Mouse (Mus musculus) stomach, postnatal 0 days (tissue): ENCODE measurements around the gene Slc34a3. TPM values are rescaled to one million over a fixed set of nuclear protein-coding genes. Genes with fewer than 3 reads are reported as not detected.

ENCODE experiments used
- ATAC-seq: fragments of 200-750 bp; cut with Nextera tagmentation; 2 replicates; pipeline ENCODE4 v1.8.0; 2017; ENCODE audit not compliant: low FRiP score, low TSS enrichment
- DNase-seq: peaks from one replicate; pipeline ENCODE4 v3.0.0-alpha.2; 2016; ENCODE audit warnings: low spot score
- H3K27ac ChIP-seq: fragments of 300-500 bp; sonication (generic); replicated peaks from 2 replicates; pipeline ENCODE4 v1.5.1; 2014; ENCODE audit warnings: mild to moderate bottlenecking, control low read depth
- H3K27me3 ChIP-seq: fragments of 300-500 bp; sonication (generic); 2 replicates; pipeline ENCODE4 v1.6.1; 2014; ENCODE audit warnings: low read length; ENCODE audit not compliant: control insufficient read depth, insufficient read depth
- H3K36me3 ChIP-seq: fragments of 300-500 bp; sonication (generic); 2 replicates; pipeline ENCODE4 v1.6.1; 2014; ENCODE audit warnings: low read length, mixed read lengths; ENCODE audit not compliant: control insufficient read depth, insufficient read depth
- H3K4me1 ChIP-seq: fragments of 300-500 bp; sonication (generic); replicated peaks from 2 replicates; pipeline ENCODE4 v1.6.1; 2014; ENCODE audit warnings: antibody characterized with exemption; ENCODE audit not compliant: control insufficient read depth, insufficient read depth
- H3K4me2 ChIP-seq: fragments of 300-500 bp; sonication (generic); replicated peaks from 2 replicates; pipeline ENCODE4 v1.6.1; 2014; ENCODE audit warnings: low read depth, mild to moderate bottlenecking, control low read depth, moderate library complexity
- H3K4me3 ChIP-seq: fragments of 300-500 bp; sonication (generic); 2 replicates; pipeline ENCODE4 v1.5.1; 2014; ENCODE audit warnings: low read depth, low read length, control low read depth
- H3K9ac ChIP-seq: fragments of 300-500 bp; sonication (generic); 2 replicates; pipeline ENCODE4 v1.6.1; 2014; ENCODE audit warnings: mild to moderate bottlenecking, low read length, control low read depth, mixed read lengths
- H3K9me3 ChIP-seq: fragments of 300-500 bp; sonication (generic); 2 replicates; pipeline ENCODE4 v1.6.1; 2016; ENCODE audit warnings: low read length; ENCODE audit not compliant: control insufficient read depth
- CTCF ChIP-seq: IDR thresholded peaks from 2 replicates; pipeline ENCODE4 v1.5.1; 2016; ENCODE audit warnings: antibody characterized with exemption, low read depth, mild to moderate bottlenecking, moderate library complexity
- EP300 ChIP-seq: optimal IDR thresholded peaks from 2 replicates; pipeline ENCODE3; 2016; ENCODE audit warnings: antibody characterized with exemption
- WGBS: fragments of 180-500 bp; shearing (Covaris S2); extraction: QIAGEN DNeasy Blood & Tissue Kit; methylation state at CpG from one replicate; pipeline ENCODE4 v1.1.7; 2014; 5-methylcytosine and 5-hydroxymethylcytosine counted together
- polyA plus RNA-seq: library from polyadenylated mRNA; unstranded; fragments of >200 nt; fragmentation: Nextera tagmentation; extraction: Ambion mirVana; gene quantifications from 2 replicates; pipeline ENCODE4 v1.2.1, GENCODE M21; 2015

Slc34a3 gene
- polyA plus RNA-seq, 1 experiment from 2014 or later = 0.10 TPM

DNA sequence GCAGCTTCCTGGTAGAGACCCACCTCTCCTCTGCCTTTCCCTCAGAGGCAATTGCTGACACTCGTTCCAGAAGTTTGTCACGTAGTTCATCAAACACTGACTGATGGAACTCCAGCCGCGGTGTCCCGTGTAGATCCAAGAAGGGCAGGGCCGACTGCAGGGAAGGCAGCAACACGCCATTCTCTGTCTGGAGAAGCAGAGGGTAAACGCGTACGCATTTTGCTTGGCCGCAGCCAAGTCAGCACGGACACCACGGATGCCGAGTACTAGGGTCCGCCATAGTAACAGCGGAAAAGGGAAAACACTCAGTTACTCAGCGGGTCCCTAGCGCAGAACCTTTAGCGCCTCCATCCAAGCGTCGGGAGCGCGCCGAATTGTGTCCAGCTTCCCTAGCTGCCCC lies 23.5 kb downstream of the Slc34a3 start:
- H3K9me3 ChIP-seq = no peaks in the 10 kb centered on the region
- TF ChIP-seq EP300 (no peak), CTCF (no peak)
- peak overlapping the region; percentile 95 for H3K4me2 ChIP-seq
- H3K27ac ChIP-seq = peak overlapping the region; percentile 92
- H3K27me3 ChIP-seq = no peaks in the 10 kb centered on the region
- 0 out of 2 replicates have a peak, but pooled peaks cover 2% of the 10 kb centered on the region for H3K4me1 ChIP-seq
- H3K9ac ChIP-seq = peak overlapping the region; percentile 96
- peaks cover 7% of the 10 kb centered on the region for H3K36me3 ChIP-seq
- ATAC-seq (no peak), DNase-seq (peak; percentile 21)
- under 1% methylated on average over 24 of the region's 24 CpGs for WGBS
- peak overlapping the region; percentile 83 for H3K4me3 ChIP-seq

DNA sequence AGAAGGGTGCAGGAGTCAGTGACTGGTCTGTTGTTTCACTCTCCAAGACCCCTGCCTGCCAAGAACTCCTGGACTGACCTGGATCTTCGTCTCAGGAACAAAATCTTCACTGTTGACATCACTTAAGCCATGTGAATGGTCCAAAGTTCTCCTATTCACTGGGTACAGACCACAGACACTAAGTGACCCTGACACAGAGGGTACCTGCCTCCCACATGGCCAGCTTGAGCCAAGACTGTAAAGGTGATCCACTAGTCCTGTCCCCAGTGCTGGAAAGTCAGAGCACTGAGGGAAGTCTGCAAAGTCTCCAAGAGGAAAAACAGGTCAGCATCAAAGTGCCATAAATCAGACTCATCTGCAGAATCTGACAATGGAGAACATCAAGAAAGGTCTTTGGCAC lies 26.6 kb downstream of the Slc34a3 start:
- H3K4me2 ChIP-seq = no peak overlapping the region
- ATAC-seq (no peak), DNase-seq (no peak)
- H3K4me1 ChIP-seq = 0 out of 2 replicates have a peak, but pooled peaks cover 2% of the 10 kb centered on the region
- no peak for TF ChIP-seq EP300
- no peak for TF ChIP-seq CTCF
- no peaks in the 10 kb centered on the region for H3K9me3 ChIP-seq
- H3K9ac ChIP-seq = no peak overlapping the region
- peaks cover 32% of the 10 kb centered on the region for H3K36me3 ChIP-seq
- H3K27ac ChIP-seq = no peak overlapping the region
- no peak overlapping the region for H3K4me3 ChIP-seq
- 80% methylated on average over 1 of the region's 1 CpGs for WGBS
- no peaks in the 10 kb centered on the region for H3K27me3 ChIP-seq

DNA sequence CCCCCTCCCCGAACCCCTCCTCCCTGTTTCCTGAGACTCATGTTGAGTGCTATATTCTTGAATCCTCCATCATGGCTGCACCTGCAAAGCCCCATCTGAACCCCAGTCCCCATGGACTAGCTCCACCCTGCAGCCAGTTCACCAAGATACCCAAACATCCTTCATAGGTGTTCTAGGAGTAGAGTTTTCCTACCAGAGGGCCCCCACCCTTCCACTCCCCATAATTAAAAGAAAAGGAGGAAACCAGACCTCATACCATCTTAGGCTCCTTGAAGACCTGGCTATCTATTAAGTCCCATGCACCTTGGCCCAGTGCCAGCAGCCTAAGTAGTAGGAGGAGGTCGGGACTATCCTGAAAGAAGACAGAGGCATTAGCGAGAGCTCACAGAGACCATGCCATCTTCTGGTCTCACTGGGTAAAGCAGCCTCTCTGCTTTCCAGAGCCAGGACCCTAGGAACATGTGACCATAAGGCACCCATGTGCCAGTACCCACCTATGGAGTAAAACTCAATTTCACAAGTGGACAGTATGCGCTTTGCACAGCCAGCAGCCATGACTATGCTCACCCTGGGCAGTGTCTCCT lies 30.4 kb downstream of the Slc34a3 start:
- no peak for DNase-seq
- no peaks in the 10 kb centered on the region for H3K4me1 ChIP-seq
- no peaks in the 10 kb centered on the region for H3K27me3 ChIP-seq
- no peaks in the 10 kb centered on the region for H3K9me3 ChIP-seq
- H3K4me3 ChIP-seq = no peak overlapping the region
- no peak overlapping the region for H3K4me2 ChIP-seq
- H3K27ac ChIP-seq = no peak overlapping the region
- TF ChIP-seq EP300 (no peak), CTCF (peak; percentile 49)
- no peak overlapping the region for H3K9ac ChIP-seq
- ATAC-seq = no peak
- H3K36me3 ChIP-seq = peaks cover 44% of the 10 kb centered on the region
- 65% methylated on average over 4 of the region's 4 CpGs for WGBS

DNA sequence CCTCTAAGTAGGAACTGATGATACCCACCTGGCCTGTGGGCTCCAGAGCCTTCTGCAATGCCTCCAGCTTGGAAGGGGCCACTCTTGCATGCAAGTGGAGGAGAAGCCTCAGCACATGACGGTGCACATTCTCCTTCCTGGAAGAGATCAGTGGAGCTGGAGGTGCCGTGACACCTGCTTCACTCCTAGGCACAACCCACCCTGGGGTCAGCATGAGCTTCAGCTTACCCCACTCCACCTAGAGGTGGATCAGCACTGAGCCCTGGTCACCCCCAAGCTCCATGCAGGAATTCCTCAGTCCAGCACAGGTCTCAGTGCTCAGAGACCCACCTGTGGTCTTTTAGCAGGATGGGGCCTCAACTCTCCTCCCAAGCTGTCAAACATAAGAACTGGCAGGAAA lies 33.5 kb downstream of the Slc34a3 start:
- Histone ChIP-seq H3K27ac (no peak overlapping the region), H3K9ac (no peak overlapping the region), H3K4me1 (no peaks in the 10 kb centered on the region; the same call in 1 of the 2 replicates), H3K9me3 (no peaks in the 10 kb centered on the region), H3K4me2 (no peak overlapping the region), H3K36me3 (peaks cover 36% of the 10 kb centered on the region), H3K27me3 (no peaks in the 10 kb centered on the region), H3K4me3 (no peak overlapping the region)
- ATAC-seq (no peak), DNase-seq (no peak)
- TF ChIP-seq EP300 (no peak), CTCF (no peak)
- WGBS = 93% methylated on average over 2 of the region's 2 CpGs

DNA sequence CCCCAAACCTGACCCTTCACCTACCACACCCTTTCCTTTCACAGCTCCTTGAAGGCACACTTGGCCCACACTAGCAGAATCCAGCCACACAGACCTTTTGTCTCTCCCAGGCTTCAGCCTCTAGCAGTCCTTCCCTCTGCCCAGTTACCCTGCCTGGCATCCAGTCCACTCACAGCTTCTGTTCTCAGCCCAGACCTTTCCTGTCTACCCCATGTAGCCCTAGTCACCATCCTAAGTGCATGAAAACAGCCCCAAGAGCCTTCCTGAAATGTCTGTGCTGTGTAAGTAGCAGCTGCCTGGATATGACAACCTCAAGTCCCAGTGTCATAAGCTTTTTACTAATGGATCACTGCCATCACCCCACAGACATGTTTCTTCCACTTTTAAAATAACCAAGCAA lies 36.2 kb downstream of the Slc34a3 start:
- peak overlapping the region; percentile 93 for H3K27ac ChIP-seq
- H3K36me3 ChIP-seq = peaks cover 16% of the 10 kb centered on the region; the same call in 1 of the 2 replicates
- no peak for ATAC-seq

DNA sequence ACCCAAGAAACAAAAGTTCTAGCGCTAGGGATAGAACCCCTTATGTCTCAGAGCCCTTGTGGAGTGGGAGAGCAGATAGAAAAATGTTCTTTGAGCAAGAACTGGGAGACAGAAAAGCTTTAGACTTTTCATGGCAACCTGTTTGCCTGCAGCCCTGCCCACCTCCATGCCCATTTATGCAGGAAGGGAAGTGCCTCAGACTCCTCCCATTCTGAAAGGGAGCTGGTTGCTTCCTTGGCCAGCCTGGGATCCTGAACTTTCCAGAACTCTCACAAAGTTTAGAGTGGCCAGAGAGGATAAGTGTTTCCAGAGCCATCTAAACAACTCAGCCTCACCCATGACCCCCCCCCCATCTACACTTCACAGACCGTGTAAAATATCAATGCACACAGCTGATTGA lies 37.0 kb downstream of the Slc34a3 start:
- peak overlapping the region; percentile 93 for H3K27ac ChIP-seq
- H3K4me3 ChIP-seq = peak overlapping the region; percentile 42
- H3K4me2 ChIP-seq = peak overlapping the region; percentile 62
- peaks cover 12% of the 10 kb centered on the region; the same call in 1 of the 2 replicates for H3K36me3 ChIP-seq
- TF ChIP-seq CTCF (no peak), EP300 (no peak)
- DNase-seq (peak; percentile 56), ATAC-seq (no peak)
- H3K9ac ChIP-seq = no peak overlapping the region
- H3K4me1 ChIP-seq = peaks cover 4% of the 10 kb centered on the region; the same call in 1 of the 2 replicates
- 28% methylated on average over 2 of the region's 2 CpGs for WGBS
- H3K9me3 ChIP-seq = no peaks in the 10 kb centered on the region
- H3K27me3 ChIP-seq = no peaks in the 10 kb centered on the region

More for the DNA sequence above, 36.2 kb downstream of the Slc34a3 start:
- no peak for DNase-seq
- TF ChIP-seq EP300 (no peak), CTCF (no peak)
- no peak overlapping the region for H3K9ac ChIP-seq
- no peaks in the 10 kb centered on the region for H3K27me3 ChIP-seq
- peaks cover 4% of the 10 kb centered on the region; the same call in 1 of the 2 replicates for H3K4me1 ChIP-seq
- no peak overlapping the region for H3K4me3 ChIP-seq
- no peaks in the 10 kb centered on the region for H3K9me3 ChIP-seq
- H3K4me2 ChIP-seq = no peak overlapping the region
